Mouse (Mus musculus) erythroblast, embryonic 14.5 days (primary cell): ENCODE data around the gene Alox12e. TPM values are rescaled to one million over a fixed set of nuclear protein-coding genes. Genes with fewer than 3 reads are reported as not detected.

Source experiments
- H3K27me3 ChIP-seq: 2 replicates; pipeline ENCODE4 v1.6.1; 2012; ENCODE audit warnings: inconsistent platforms; ENCODE audit not compliant: control insufficient read depth
- H3K36me3 ChIP-seq: 2 replicates; pipeline ENCODE4 v1.6.1; 2012; ENCODE audit warnings: mild to moderate bottlenecking, inconsistent platforms; ENCODE audit not compliant: control insufficient read depth
- H3K4me1 ChIP-seq: 2 replicates; pipeline ENCODE4 v1.6.1; 2012; ENCODE audit warnings: inconsistent platforms; ENCODE audit not compliant: control insufficient read depth
- H3K4me3 ChIP-seq: replicated peaks from 2 replicates; pipeline ENCODE3; 2012; ENCODE audit warnings: moderate library complexity, mild to moderate bottlenecking, inconsistent platforms
- H3K9me3 ChIP-seq: 2 replicates; pipeline ENCODE4 v1.6.1; 2012; ENCODE audit warnings: low read length, inconsistent platforms, mixed read lengths; ENCODE audit not compliant: control insufficient read depth
- GATA1 ChIP-seq: IDR thresholded peaks from 2 replicates; pipeline ENCODE4 v1.6.1; 2012; ENCODE audit warnings: low read length, inconsistent platforms, mixed read lengths
- TAL1 ChIP-seq: IDR thresholded peaks from 3 replicates; pipeline ENCODE4 v1.6.1; 2012; ENCODE audit warnings: low read length, inconsistent platforms, mixed read lengths
- polyA plus RNA-seq: library from polyadenylated mRNA; stranded (reverse); fragments of >175 nt; gene quantifications from 2 replicates; pipeline ENCODE4 v1.2.3, GENCODE M21; 2012

Gene Alox12e
- polyA plus RNA-seq, 1 experiment: not detected

DNA sequence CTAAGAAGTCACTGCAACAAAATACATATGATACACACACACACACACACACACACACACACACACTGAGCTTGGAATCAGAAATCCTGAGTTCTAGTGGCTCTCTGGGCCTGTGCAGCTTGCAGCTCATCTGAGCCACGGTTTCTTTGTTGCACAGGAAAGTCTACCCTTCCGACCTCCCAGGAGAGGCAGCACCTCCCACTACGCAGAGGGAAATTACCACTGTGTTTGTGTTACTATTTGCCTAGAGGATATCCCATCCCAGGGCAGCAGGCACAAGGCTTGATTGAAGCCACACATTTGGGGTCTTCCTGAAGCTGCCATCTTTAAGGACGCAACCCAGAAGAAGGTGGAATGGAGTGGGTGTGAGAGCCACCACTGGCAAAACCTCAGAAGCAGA is 25.0 kb downstream of the Alox12e start:
- Histone ChIP-seq H3K36me3 (no peaks in the 10 kb centered on the region), H3K4me3 (no peak overlapping the region), H3K9me3 (no peaks in the 10 kb centered on the region), H3K27me3 (no peaks in the 10 kb centered on the region), H3K4me1 (no peaks in the 10 kb centered on the region; the same call in 1 of the 2 replicates)
- TF ChIP-seq TAL1 (no peak), GATA1 (no peak)

GRCm38 (mm10) chr11:70293881-70294280 is 28.5 kb downstream of the Alox12e start:
- Histone ChIP-seq H3K4me3 (no peak overlapping the region), H3K9me3 (no peaks in the 10 kb centered on the region), H3K27me3 (no peaks in the 10 kb centered on the region), H3K36me3 (no peaks in the 10 kb centered on the region), H3K4me1 (no peaks in the 10 kb centered on the region; the same call in 1 of the 2 replicates)
- TF ChIP-seq TAL1: no peak
- TF ChIP-seq GATA1: no peak

DNA sequence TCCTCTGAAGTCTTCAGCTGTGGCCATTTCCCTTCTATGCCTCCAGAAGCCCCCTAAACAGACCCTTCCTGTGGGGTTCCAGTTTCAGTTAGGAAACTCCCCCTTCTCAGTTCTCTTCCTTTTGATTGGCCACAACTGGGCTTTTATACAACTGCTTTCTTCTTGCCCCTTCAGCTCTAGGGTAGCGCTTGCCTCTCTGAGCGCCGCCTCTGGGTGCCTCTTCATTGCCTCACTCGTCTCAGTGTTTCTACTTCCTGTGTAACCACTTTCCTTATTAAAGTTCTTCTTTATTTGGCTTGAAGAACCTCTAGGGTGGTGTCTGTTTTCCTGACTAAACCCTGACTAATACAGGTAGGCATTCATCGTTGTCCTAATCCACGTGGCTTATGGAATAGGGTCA is 31.2 kb downstream of the Alox12e start:
- no peaks in the 10 kb centered on the region for H3K36me3 ChIP-seq
- no peak overlapping the region for H3K4me3 ChIP-seq
- no peaks in the 10 kb centered on the region for H3K9me3 ChIP-seq
- H3K27me3 ChIP-seq: no peaks in the 10 kb centered on the region
- no peak for TF ChIP-seq TAL1
- no peak for TF ChIP-seq GATA1
- no peaks in the 10 kb centered on the region for H3K4me1 ChIP-seq

- H3K4me3 ChIP-seq: no peak overlapping the region
- H3K4me1 ChIP-seq: no peaks in the 10 kb centered on the region
- no peak for TF ChIP-seq GATA1
- TF ChIP-seq TAL1: no peak
- H3K36me3 ChIP-seq: no peaks in the 10 kb centered on the region
- no peaks in the 10 kb centered on the region for H3K27me3 ChIP-seq
- H3K9me3 ChIP-seq: no peaks in the 10 kb centered on the region
Observed at GRCm38 (mm10) chr11:70289236-70289635, 33.2 kb downstream of the Alox12e start.

DNA sequence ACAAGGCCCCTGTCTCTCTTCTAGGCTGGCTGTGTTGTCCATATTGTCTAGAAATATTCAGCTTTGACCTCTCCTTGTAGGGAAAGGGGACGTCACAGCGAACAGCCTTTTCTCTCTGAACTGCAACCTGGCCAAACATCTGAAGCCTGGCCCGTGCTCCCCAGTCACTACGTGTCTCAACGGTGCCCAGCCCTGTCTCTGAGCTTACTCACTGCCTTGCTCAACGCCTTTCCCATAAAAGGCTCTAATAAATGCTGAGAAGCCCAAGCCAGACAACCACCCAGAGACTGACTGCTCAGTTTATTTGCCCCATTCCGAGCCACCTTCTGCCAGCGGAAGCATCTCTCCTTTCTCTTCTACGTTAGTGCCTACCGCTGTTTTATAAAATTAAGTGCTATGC is 34.3 kb downstream of the Alox12e start:
- no peak overlapping the region for H3K4me3 ChIP-seq
- H3K27me3 ChIP-seq: no peaks in the 10 kb centered on the region
- no peaks in the 10 kb centered on the region for H3K36me3 ChIP-seq
- H3K4me1 ChIP-seq: no peaks in the 10 kb centered on the region
- TF ChIP-seq TAL1 (no peak), GATA1 (no peak)
- no peaks in the 10 kb centered on the region for H3K9me3 ChIP-seq

- Histone ChIP-seq H3K4me1 (no peaks in the 10 kb centered on the region), H3K27me3 (no peaks in the 10 kb centered on the region), H3K36me3 (no peaks in the 10 kb centered on the region), H3K4me3 (no peak overlapping the region), H3K9me3 (no peaks in the 10 kb centered on the region)
- TF ChIP-seq GATA1 (no peak), TAL1 (no peak)
Observed at GRCm38 (mm10) chr11:70285686-70286085, 36.7 kb downstream of the Alox12e start.

- no peaks in the 10 kb centered on the region for H3K9me3 ChIP-seq
- no peaks in the 10 kb centered on the region for H3K36me3 ChIP-seq
- no peaks in the 10 kb centered on the region for H3K4me1 ChIP-seq
- TF ChIP-seq GATA1: no peak
- TF ChIP-seq TAL1: no peak
- H3K4me3 ChIP-seq: no peak overlapping the region
- no peaks in the 10 kb centered on the region for H3K27me3 ChIP-seq
Observed at GRCm38 (mm10) chr11:70284757-70285156, 37.7 kb downstream of the Alox12e start.

GRCm38 (mm10) chr11:70283666-70284065 is 38.8 kb downstream of the Alox12e start:
- H3K27me3 ChIP-seq: no peaks in the 10 kb centered on the region
- no peak overlapping the region for H3K4me3 ChIP-seq
- no peaks in the 10 kb centered on the region for H3K9me3 ChIP-seq
- no peaks in the 10 kb centered on the region for H3K36me3 ChIP-seq
- no peaks in the 10 kb centered on the region for H3K4me1 ChIP-seq
- no peak for TF ChIP-seq GATA1
- TF ChIP-seq TAL1: no peak

DNA sequence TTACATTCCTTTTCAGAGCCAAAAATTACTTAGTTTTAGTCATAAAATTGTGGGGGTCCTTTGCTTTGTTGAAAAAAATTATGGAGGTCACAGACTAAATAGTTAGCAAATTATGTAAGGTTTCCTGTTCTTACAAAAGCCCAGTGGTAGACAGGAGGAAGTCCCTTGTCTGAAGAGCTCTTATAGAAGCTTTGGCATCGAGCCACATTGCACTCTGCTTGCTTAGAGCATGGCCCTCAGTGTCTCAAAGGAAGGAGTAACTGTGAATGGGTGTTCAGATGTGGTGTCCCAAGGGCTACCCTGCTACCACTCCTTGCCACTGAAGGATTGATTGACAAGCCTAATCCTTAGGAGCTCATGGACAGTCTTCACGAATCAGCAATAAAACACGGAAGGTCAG is 42.0 kb downstream of the Alox12e start:
- H3K9me3 ChIP-seq: no peaks in the 10 kb centered on the region
- no peaks in the 10 kb centered on the region for H3K36me3 ChIP-seq
- TF ChIP-seq TAL1: no peak
- no peak for TF ChIP-seq GATA1
- H3K27me3 ChIP-seq: no peaks in the 10 kb centered on the region
- H3K4me1 ChIP-seq: no peaks in the 10 kb centered on the region
- no peak overlapping the region for H3K4me3 ChIP-seq

DNA sequence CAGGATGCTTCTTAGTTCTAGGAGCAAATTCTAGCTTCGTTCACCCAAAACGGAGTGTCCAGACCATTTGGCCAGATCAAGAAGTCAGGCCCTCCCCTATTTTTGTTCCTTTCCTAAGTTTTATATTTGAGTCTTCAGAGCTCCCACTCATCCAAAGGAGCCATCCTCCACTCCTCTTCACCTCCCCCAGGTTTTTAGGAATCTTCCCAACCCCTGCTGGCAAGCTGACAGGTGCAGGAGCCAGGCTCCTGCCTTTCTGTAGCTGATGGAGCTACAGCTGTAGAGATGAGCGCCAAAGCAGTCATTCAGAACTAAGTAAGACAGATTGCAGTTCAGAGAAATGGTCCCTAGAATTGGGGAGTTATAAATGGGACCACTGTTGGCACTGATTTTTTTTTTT is 43.5 kb downstream of the Alox12e start:
- Histone ChIP-seq H3K4me1 (no peaks in the 10 kb centered on the region), H3K36me3 (no peaks in the 10 kb centered on the region), H3K9me3 (no peaks in the 10 kb centered on the region), H3K27me3 (no peaks in the 10 kb centered on the region), H3K4me3 (no peak overlapping the region)
- TF ChIP-seq GATA1 (no peak), TAL1 (no peak)
